ENCODE assay signal across 8 mouse cellular contexts in the genomic region with DNA sequence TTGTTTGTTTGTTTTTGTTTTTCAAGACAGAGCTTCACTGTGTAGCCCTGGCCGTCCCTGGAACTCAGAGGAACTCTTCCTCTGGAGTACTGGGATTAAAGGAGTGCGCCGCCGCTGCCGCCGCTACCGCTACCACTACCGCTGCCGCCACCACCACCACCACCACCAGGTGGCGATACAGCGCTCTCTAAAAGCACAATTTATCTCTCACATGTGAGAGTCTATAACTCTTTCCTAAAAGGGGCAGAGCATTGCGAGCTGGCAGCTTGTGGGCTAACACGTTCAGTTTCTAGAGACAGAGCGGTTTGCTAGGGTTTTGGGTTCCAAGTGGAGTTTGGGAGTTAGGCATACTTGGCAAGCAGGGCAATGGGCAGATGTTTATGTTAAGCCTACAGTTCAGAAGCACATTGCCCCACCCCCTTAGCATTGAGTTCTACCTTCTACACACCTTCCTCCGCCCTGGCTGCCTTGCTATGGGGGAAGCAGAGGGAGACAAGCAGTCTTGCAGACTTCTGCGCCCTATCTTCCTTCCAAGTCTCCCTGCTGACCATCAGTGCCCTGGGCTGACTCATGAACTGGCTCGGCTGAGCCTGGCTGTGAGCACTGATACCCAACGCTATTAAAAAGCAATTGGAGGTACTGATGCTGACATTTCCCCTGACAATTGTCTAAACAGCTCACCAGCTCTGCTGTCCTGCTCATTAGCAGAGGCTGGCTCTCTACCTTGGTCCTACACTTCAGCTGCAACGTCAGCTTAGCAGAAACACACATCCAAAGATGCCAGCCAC. TPM values are rescaled to one million over a fixed set of nuclear protein-coding genes. Genes with fewer than 3 reads are reported as not detected.
DNase-seq lines count a peak whose midpoint lies in the region; ATAC-seq and TF ChIP-seq lines count a peak whose summit lies in the region.

No protein-coding gene starts in this region.

- peaks cover 17% of the 10 kb centered on the region for H3K4me1 ChIP-seq in intestine, embryonic 14.5 days (replicated peaks; ENCODE audit: control insufficient read depth, insufficient read depth, low read length)
- H3K4me1 ChIP-seq in small intestine, adult 2 months (ENCODE audit: control insufficient read depth, insufficient read depth, insufficient read length, low read length), result peaks cover 24% of the 10 kb centered on the region; the same call in 1 of the 2 replicates

- H3K36me3 ChIP-seq in intestine, embryonic 14.5 days (ENCODE audit: control insufficient read depth, insufficient read depth, low read length), result no peaks in the 10 kb centered on the region
- no peaks in the 10 kb centered on the region for H3K36me3 ChIP-seq in small intestine, adult 2 months (ENCODE audit: control insufficient read depth, insufficient read depth, low read length)

- peak overlapping the region; percentile 27 for H3K4me3 ChIP-seq in intestine, embryonic 14.5 days (ENCODE audit: low read depth, low read length)
- peak overlapping the region; percentile 3; the same call in 1 of the 2 replicates for H3K4me3 ChIP-seq in small intestine, adult 2 months (ENCODE audit: low read depth, low read length)

- peaks cover 11% of the 10 kb centered on the region for H3K27me3 ChIP-seq in intestine, embryonic 14.5 days (replicated peaks; ENCODE audit: control insufficient read depth, insufficient read depth, low read length)
- 0 out of 2 replicates have a peak, but pooled peaks cover 2% of the 10 kb centered on the region for H3K27me3 ChIP-seq in small intestine, adult 2 months (ENCODE audit: control insufficient read depth, insufficient read depth, low read length)

- WGBS in intestine, embryonic 14.5 days, result 8% methylated on average over 19 of the region's 19 CpGs
- 5% methylated on average over 19 of the region's 19 CpGs for WGBS in small intestine, adult 2 months

- H3K27ac ChIP-seq in intestine, embryonic 14.5 days (ENCODE audit: low read depth), result no peak overlapping the region
- peak overlapping the region; percentile 20; the same call in 1 of the 2 replicates for H3K27ac ChIP-seq in small intestine, adult 2 months (ENCODE audit: insufficient read depth, low read depth, low read length)

- intact Hi-C loops in gastrocnemius, postnatal 14 days (cut with DNase I; ENCODE audit: low total_unique reads), result no loop called here
- intact Hi-C loops in left cerebral cortex, postnatal 36 days (cut with DNase I), result no loop called here

- ATAC-seq in intestine, embryonic 14.5 days (replicated peaks; ENCODE audit: low FRiP score, low TSS enrichment, low read depth), result 0 out of 2 replicates have a peak, but pooled peaks have one; percentile 36

- H3K4me2 ChIP-seq in intestine, embryonic 14.5 days (ENCODE audit: low read length), result peak overlapping the region; percentile 50

- DNase-seq in 3134 (ENCODE audit: extremely low read depth, insufficient read length, low spot score) (peak; percentile 77), ZHBTc4 (ENCODE audit: low read depth, low spot score) (peak; percentile 87)
- DNase-seq in embryo, embryonic 10 days (ENCODE audit: low spot score), result peak; percentile 96
- DNase-seq in gastrocnemius, postnatal 14 days, result peak; percentile 64
- peak; percentile 97 for DNase-seq in intestine, embryonic 14.5 days (ENCODE audit: low spot score)
- peak; percentile 70 for DNase-seq in left cerebral cortex, postnatal 36 days (ENCODE audit: low spot score in 2 of 2)
- peak; percentile 89 for DNase-seq in mesoderm, embryonic 11.5 days (ENCODE audit: low read depth, low spot score)

- TF ChIP-seq POLR2A in small intestine, adult 2 months (IDR thresholded peaks at IDR 0.05; ENCODE audit: low read depth, low read length), result no peak

- no peaks in the 10 kb centered on the region for H3K9me3 ChIP-seq in intestine, embryonic 14.5 days (ENCODE audit: control insufficient read depth, low read length)

- TF ChIP-seq CTCF in small intestine, adult 2 months (IDR thresholded peaks at IDR 0.05; ENCODE audit: extremely low read depth, insufficient read length, insufficient replicate concordance, low read depth, low read length), result peak; percentile 92; the same call in 1 of the 2 replicates

- H3K9ac ChIP-seq in intestine, embryonic 14.5 days (ENCODE audit: low read length), result no peak overlapping the region; the same call in 1 of the 2 replicates

RNA-seq across cellular contexts. Expression of a gene that starts 24.6 kb away (rescaled TPM):
- total RNA-seq in gastrocnemius, postnatal 14 days (2021), result 1 to 10 TPM; 3.9 to 4.9 TPM
- polyA plus RNA-seq in intestine, embryonic 14.5 days (2014; fragmentation: Nextera tagmentation; extraction: Ambion mirVana), result 8.0 and 8.3 TPM in 2 replicates
- total RNA-seq in left cerebral cortex, postnatal 36 days (2021), result 10 to 100 TPM; 41.6 to 49.0 TPM
- polyA plus RNA-seq in small intestine, adult 2 months (2012; rRNA removed), result 18.3 and 35.3 TPM in 2 replicates

Comparison
In these comparisons a context has a peak if more than half of its experiments do, and no peak if none do; other contexts are left out.
1. RNA of a gene that starts 24.6 kb away (total RNA-seq): 41.6 to 49.0 TPM in left cerebral cortex, postnatal 36 days; 3.9 to 4.9 TPM in gastrocnemius, postnatal 14 days; every median in the first group is over 4 times any median in the second.
2. Peak in every context shown above with its lines, with median percentiles within 50 percentile points of each other: DNase-seq.